Mouse (Mus musculus) B cell, adult 2 months (primary cell): ENCODE data around the gene Proser3.

ENCODE experiments used
- DNase-seq, 2 experiments: peaks; one replicate each; pipeline ENCODE4 v3.0.0; 2022

The Proser3 gene

DNA sequence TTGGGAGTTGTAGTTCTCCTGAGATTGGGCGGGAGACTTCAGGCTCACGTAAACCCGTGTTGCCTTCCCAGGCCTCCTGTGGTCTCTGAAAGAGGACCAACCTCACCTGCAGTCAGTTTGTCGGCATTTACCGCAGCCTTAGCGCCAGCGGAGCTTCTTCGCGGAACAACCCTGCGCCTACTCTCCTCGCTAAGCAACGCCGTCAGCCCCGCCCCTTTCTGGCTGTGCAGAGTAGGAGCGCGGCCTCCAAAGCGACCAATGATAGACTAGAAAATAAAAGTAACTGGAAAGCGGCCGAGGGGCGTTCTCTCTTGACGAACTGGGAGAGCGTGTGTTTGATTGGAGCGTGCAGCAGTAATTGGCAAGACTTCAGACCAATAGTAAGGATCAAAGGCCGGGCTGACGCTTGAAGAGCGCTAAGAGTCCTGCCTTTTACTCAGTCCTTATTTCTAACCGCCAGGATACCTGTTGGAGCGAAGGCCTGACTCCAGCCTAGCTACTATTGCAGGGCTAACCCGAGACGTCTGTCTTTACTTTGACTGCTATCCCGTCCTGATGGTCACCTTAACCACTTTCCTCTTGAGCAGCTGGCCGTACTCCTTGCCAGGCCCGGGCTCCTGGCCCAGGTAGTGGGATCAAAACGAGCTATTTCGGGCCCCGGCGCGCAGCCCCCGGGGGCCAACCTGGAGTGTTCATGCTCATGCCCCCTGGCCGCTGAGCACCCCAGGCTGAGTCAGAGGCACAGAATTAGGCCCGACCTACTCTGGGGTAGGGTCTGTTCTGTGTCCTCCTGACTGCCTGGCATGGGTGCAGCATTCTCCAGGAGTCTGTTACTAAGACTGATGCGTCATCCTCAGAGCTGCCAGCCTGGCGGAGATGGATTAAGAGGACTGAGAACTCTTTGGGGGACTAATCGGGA lies at the start of gene Proser3, which contains the start of gene Hspb6:
Proser3 (minus strand) TSS at position 198 of the 919 bp plus-strand sequence.
Hspb6 (plus strand) TSS at position 77 of the 919 bp plus-strand sequence.
- DNase-seq: peak; percentile 92 to 93

DNA sequence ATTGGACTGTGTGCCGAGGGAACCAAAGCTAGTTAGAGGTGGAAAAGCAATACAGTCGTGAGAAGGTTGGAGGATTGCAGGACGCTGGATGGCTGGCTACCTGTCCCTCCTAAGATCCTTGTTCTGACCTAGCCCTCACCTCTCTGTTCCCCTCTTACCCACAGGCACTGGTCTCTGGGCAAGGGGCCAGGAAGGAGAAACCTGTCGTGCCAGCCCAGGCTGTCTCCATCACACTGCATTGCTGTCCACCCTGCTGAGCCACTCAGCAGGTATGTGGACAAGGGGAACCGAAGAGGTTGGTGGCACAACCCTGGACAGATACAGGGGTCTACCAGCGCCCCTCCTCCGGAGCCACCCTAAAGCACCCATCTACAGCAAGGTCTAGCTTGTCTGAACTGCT lies 48.6 kb upstream of the Proser3 start:
- DNase-seq: no peak

DNA sequence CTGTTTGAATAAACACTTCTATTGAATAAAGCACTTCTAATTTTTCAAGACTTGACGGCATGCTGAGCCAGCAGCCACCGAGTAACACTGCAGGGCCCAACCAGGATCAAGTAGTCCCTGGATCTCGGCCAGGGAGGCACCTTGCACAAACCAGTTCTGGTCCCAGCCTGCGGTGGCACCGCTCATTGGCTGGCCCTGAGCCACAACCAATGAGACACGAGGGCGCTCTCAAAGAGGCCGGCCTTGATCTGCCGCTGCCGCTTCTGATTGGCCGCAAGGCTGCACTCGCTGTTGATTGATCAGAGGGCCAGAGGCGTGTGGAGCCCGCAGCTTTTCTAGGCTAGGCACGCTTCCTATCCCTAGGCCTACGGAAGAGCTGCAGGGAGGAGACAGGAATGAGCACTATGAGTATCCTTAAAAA lies 47.8 kb upstream of the Proser3 start:
- DNase-seq: peak; percentile 48 to 51

DNA sequence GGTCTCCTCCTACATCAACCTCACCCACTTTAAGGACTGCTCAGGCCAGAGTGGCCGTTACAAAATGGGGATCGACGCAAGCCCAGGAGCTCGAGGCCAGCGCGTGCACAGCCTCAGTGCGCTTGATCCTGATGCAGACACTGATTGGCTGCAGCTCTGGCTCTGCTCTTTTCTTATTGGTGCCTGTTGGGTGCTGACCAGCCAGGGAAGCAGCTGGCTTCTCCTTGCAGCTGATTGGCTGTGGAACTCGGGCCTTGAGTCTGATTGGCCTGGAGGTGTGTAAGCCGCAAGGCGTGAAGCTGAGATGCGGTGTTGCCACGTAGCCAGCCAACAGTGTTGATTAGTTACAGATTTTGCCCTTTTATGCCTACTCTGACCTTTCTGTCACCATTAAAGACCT lies 46.7 kb upstream of the Proser3 start, which contains the start of gene Zbtb32:
Zbtb32 (minus strand) TSS at position 124 of the 400 bp plus-strand sequence.
- DNase-seq: no peak

DNA sequence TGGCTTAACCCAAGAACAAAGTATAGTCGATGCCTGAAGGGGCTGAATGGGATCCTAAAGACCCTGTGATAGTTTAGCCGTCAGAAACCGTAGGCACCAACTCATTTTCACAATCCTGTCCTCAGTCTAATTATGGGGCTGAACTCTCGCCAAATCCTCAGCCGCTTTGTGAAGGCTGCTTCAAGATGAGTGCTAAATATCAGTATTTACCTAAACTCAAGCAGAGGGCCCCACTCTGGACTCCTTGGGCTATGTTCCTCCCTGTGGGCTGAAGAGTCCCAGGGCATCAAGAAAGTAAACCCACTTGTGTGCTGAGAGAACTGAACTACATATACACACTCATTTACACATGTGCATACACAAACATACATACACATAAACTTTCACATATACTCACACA lies 44.7 kb upstream of the Proser3 start:
- no peak for DNase-seq

- DNase-seq: no peak
These were observed 44.0 kb upstream of the Proser3 start for GRCm38 (mm10) chr7:30596093-30596492.

DNA sequence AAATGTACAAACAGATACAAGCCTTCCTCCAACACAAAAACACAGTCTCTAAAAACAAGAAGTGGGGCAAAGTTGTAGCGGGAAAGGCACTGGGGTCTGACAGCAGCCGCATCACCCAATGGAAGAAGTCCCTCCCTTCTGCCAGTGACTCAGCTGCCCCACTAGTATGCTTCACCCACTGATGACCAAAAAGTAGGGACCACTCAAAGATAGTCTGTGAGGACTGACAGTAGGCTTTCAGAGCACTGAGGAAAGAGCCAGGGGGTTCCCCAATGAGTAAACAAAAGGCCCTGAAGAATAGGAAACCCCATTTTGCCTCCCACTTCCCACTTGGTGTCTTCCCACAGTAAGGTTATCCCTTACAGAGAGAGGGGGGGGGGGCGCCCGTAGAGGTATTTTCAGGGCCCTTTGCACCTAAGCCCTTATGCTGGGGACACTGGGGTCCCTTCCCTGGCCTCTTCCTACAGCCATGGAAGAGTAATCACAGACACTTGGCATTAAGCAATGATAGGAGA lies 42.5 kb upstream of the Proser3 start:
- DNase-seq: peak; percentile 23 to 34

DNA sequence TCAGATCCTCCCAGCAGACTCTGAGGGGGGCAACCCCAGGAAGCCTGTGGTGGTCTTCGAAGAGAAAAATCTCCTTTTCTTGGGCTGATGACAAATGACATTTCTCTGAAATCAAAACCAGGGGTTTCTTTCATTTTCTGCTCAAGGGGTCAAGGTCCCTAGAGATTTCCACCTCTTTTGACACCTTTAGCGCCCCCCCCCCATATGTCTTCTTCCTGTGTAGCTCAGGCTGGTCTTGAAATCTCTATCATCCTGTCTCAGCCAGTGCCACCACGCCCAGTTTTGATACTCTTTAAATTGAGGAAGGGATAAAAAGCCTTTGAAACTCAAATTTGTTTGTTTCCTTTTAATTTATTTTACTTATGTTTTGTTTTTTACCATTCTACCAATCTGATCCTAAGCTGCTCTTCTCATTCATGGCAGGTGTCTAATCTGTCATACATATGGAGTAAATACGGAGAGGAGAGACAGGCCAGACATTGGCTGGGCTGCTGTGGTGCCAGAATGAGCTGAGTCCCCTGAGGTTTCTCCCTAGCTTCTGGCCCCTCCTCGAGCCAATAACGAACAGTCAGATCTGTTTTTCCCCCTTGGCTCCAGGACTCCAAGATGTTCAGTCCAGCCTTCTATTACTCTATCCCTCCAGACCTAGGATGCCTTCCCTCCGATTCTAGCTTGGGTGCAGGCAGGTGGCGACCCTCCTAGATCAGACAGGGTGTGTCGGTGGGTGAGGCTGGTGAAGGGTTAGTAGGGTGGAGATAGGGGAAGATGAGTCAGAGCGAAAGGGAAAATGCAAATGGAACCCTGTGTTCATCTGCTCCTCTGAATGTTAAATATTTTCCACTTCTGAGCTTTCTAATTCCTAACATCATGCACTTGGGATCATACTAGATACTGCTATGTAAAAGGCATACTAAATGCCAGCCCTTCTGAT lies 41.7 kb upstream of the Proser3 start:
- peak; percentile 34 for DNase-seq

GRCm38 (mm10) chr7:30592772-30593423 lies 40.8 kb upstream of the Proser3 start:
- peak in 1 of 2 experiments; percentile 11 for DNase-seq

GRCm38 (mm10) chr7:30591605-30591951 lies 39.5 kb upstream of the Proser3 start:
- DNase-seq: no peak

DNA sequence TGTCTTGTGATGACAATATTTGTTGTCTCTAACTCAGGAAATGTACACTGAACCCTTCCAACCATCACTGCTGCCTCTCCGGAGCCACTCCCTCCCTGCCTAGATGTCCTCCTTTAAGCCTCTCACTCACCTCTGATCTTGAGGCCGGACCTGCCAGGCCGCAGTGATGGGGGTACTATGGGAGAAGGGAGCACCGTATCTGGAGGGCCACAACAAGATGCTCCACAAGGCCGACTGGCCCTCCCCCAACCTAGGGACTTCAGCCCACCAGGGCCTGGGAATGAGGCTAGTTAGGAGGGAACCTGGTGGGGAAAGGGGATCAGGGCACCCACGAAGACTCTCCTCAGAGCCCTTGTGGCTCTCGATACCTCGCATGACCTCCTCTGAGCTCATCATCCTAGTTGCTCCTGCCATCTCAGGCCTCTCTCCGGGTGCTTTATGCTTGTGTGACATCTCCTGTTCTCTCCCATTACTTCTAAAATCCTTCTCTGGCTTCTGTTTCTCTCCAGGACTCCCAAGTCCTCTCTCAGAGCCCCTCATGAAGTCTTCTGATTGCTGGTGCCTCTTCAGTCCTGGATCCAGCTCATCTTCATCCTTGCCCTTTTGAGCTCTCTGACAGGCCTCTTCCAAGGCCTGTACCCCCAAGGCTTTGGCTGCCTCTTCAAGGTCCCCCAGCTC lies 39.0 kb upstream of the Proser3 start:
- DNase-seq: no peak

- DNase-seq: peak; percentile 79 to 83
These were observed 37.6 kb upstream of the Proser3 start for GRCm38 (mm10) chr7:30589435-30590301.

DNA sequence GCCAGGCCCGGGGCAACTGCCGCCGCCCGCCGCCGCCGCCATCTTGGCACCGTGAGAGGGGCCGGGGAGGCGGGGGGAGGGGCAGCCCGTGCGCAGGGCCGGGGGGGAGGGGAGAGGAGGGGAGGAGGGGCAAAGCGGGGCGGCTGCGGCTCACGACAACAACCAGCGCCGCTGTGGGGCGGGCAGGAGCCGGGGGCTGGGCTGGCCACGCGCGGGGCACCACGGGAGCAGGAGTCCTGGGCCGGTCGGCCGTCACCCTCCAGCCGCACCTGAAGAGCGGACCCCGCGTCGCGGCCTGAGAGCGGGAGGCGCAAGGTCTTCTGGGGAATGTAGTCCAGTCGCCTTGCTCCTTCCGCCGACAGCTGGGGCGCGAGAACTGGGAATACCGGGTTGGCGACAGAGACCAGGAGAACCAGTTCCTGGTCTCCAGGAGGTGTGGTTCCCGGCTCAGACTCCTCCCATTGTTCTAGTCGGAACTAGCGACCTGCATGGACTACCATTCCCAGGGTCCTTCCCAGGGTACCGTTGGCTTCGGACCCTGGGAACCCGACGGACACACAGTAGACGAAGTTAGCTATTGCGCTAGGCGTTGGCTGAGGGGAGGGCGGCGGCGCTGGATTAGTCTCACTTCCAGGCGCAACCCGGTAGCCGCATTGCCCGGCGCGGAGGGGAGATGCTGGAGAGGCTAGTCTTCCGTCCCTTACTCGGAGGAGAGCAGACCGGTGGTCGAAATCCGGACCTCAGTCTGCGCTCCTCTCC lies 36.8 kb upstream of the Proser3 start, which contains the start of gene Kmt2b:
Kmt2b (minus strand) TSS at position 51 of the 759 bp plus-strand sequence.
- DNase-seq: peak; percentile 90

GRCm38 (mm10) chr7:30587842-30588667 lies 36.0 kb upstream of the Proser3 start:
- DNase-seq: peak; percentile 60 to 61

- DNase-seq: no peak
These were observed 34.4 kb upstream of the Proser3 start for GRCm38 (mm10) chr7:30586455-30587020.

- DNase-seq: no peak
These were observed 33.1 kb upstream of the Proser3 start for GRCm38 (mm10) chr7:30585170-30585569.

DNA sequence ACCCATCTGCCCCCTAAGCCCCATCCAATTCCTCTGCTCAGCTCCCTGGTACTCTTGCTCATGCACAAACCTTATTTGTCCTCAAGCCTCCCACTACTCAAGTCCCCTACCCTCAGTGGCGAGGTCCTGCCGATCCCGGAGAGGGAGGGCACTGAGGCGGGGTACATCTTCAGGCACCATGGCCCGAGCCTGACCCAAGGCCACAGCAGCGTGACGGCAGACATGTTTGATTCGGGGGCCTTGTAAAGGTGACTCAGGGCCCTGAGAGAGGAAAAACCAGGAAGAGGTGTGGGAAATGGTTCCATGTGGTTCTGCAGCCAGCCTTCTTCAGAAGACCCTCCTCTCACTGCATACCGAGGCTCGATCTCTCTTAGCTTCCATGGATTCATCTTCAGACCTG lies 32.2 kb upstream of the Proser3 start:
- no peak for DNase-seq

GRCm38 (mm10) chr7:30581547-30581946 lies 29.4 kb upstream of the Proser3 start:
- no peak for DNase-seq

DNA sequence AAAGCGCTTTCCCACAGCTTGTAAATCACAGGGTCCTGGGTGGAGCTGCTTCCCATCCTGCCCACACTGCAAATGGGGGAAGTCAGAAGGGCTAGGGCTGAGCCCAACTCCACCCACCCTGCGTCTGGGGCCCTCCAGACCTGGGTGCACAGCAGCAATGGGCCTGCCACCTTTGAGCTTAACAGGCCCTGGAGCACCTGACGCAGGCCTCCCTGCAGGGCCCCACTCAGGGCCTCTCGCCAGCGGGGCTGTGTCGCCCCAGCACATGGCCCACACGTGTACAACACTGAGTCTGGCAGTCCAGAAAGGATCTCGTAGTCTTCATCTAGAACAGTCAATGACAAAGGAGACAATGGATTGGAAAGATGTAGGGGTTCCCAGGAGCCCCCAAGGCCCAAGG lies 27.9 kb upstream of the Proser3 start:
- DNase-seq: no peak
